Mouse (Mus musculus) forebrain, embryonic 15.5 days (tissue): ENCODE results near the gene Ier2. TPM values are rescaled to one million over a fixed set of nuclear protein-coding genes. Genes with fewer than 3 reads are reported as not detected.

ENCODE experiments used
- ATAC-seq: fragments of 200-750 bp; cut with Nextera tagmentation; replicated peaks from 2 replicates; pipeline ENCODE4 v1.8.0; 2017; ENCODE audit warnings: mild to moderate bottlenecking, moderate TSS enrichment, moderate library complexity
- H3K27ac ChIP-seq: fragments of 300-500 bp; sonication (generic); replicated peaks from 2 replicates; pipeline ENCODE4 v1.5.1; 2015; ENCODE audit warnings: mild to moderate bottlenecking, inconsistent platforms
- H3K27me3 ChIP-seq: fragments of 300-500 bp; sonication (generic); 2 replicates; pipeline ENCODE4 v1.6.1; 2015; ENCODE audit warnings: inconsistent platforms
- H3K36me3 ChIP-seq: fragments of 300-500 bp; sonication (generic); 2 replicates; pipeline ENCODE4 v1.6.1; 2015; ENCODE audit warnings: mild to moderate bottlenecking, inconsistent platforms
- H3K4me1 ChIP-seq: fragments of 300-500 bp; sonication (generic); 2 replicates; pipeline ENCODE4 v1.6.1; 2015; ENCODE audit warnings: inconsistent platforms
- H3K4me2 ChIP-seq: fragments of 300-500 bp; sonication (generic); replicated peaks from 2 replicates; pipeline ENCODE4 v1.6.1; 2015; ENCODE audit warnings: mild to moderate bottlenecking, inconsistent platforms
- H3K4me3 ChIP-seq: fragments of 300-500 bp; sonication (generic); 2 replicates; pipeline ENCODE4 v1.5.1; 2015; ENCODE audit warnings: mild to moderate bottlenecking, inconsistent platforms
- H3K9ac ChIP-seq: fragments of 300-500 bp; sonication (generic); replicated peaks from 2 replicates; pipeline ENCODE4 v1.6.1; 2015; ENCODE audit warnings: mild to moderate bottlenecking, inconsistent platforms
- H3K9me3 ChIP-seq: fragments of 300-500 bp; sonication (generic); 2 replicates; pipeline ENCODE4 v1.6.1; 2016; ENCODE audit warnings: inconsistent platforms
- WGBS: fragments of 180-500 bp; shearing (Covaris S2); methylation state at CpG from one replicate; pipeline ENCODE4 v1.1.7; 2015; ENCODE audit warnings: mixed read lengths; 5-methylcytosine and 5-hydroxymethylcytosine counted together
- polyA plus RNA-seq: library from polyadenylated mRNA; unstranded; fragments of >200 nt; fragmentation: Nextera tagmentation; extraction: Ambion mirVana; gene quantifications from 2 replicates; pipeline ENCODE4 v1.2.1, GENCODE M21; 2015

Gene Ier2
- polyA plus RNA-seq, 1 experiment from 2014 or later = 26.0 TPM

DNA sequence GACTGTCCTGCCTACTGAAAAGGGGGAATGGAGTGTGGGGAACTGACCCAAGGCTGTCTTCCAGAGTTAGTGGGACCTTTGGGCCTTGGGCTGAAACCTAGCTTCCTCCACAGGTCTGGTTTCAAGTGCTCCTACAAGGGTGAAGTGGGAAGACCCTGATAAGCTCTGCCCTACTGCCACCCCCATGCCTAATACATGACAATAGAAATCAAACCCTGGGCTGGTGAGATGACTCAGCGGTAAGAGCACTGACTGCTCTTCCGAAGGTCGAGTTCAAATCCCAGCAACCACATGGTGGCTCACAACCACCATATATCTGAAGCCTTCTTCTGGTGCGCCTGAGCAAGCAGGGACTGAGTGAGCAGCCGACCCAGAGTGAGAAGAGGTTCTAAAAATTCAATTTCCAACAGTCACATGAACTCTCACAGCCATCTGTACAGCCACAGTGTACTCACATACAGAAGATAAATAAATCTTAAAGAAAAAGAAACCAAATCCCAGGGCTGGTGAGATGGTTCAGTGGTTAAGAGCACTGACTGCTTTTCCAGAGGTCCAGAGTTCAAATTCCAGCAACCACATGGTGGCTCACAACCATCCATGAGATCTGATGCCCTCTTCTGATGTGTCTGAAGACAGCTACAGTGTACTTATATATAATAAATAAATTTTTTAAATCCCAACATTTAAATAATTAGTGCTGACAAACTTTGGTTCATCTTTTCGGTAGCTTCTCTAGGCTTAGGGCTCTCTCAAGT, 6.3 kb upstream of the Ier2 start:
- Histone ChIP-seq H3K4me3 (no peak overlapping the region), H3K27me3 (no peaks in the 10 kb centered on the region), H3K9me3 (no peaks in the 10 kb centered on the region), H3K36me3 (peaks cover 37% of the 10 kb centered on the region), H3K4me1 (peaks cover 11% of the 10 kb centered on the region), H3K27ac (no peak overlapping the region), H3K4me2 (no peak overlapping the region), H3K9ac (no peak overlapping the region)
- WGBS = 85% methylated on average over 6 of the region's 6 CpGs
- no peak for ATAC-seq

GRCm38 (mm10) chr8:84668081-84668480, 5.4 kb upstream of the Ier2 start:
- Histone ChIP-seq H3K9ac (no peak overlapping the region), H3K9me3 (no peaks in the 10 kb centered on the region), H3K27ac (no peak overlapping the region), H3K4me3 (no peak overlapping the region), H3K4me1 (peaks cover 16% of the 10 kb centered on the region), H3K27me3 (no peaks in the 10 kb centered on the region), H3K4me2 (no peak overlapping the region), H3K36me3 (peaks cover 31% of the 10 kb centered on the region)
- ATAC-seq = no peak
- WGBS = 78% methylated on average over 1 of the region's 1 CpGs

GRCm38 (mm10) chr8:84665385-84665893, 2.8 kb upstream of the Ier2 start:
- H3K4me2 ChIP-seq = peak overlapping the region; percentile 89
- no peak for ATAC-seq
- 2% methylated on average over 14 of the region's 14 CpGs for WGBS
- peak overlapping the region; percentile 77 for H3K9ac ChIP-seq
- peak overlapping the region; percentile 91 for H3K27ac ChIP-seq
- peaks cover 10% of the 10 kb centered on the region for H3K36me3 ChIP-seq
- H3K4me3 ChIP-seq = peak overlapping the region; percentile 70
- peaks cover 40% of the 10 kb centered on the region for H3K4me1 ChIP-seq
- no peaks in the 10 kb centered on the region for H3K27me3 ChIP-seq
- H3K9me3 ChIP-seq = no peaks in the 10 kb centered on the region

GRCm38 (mm10) chr8:84664566-84665384, 2.1 kb upstream of the Ier2 start:
- peak overlapping the region; percentile 77 for H3K9ac ChIP-seq
- H3K36me3 ChIP-seq = 0 out of 2 replicates have a peak, but pooled peaks cover 4% of the 10 kb centered on the region
- H3K27ac ChIP-seq = peak overlapping the region; percentile 91
- peaks cover 47% of the 10 kb centered on the region for H3K4me1 ChIP-seq
- WGBS = under 1% methylated on average over 29 of the region's 29 CpGs
- H3K9me3 ChIP-seq = no peaks in the 10 kb centered on the region
- peak overlapping the region; percentile 89 for H3K4me2 ChIP-seq
- H3K4me3 ChIP-seq = peak overlapping the region; percentile 70
- peak; percentile 63 for ATAC-seq
- no peaks in the 10 kb centered on the region for H3K27me3 ChIP-seq

- Histone ChIP-seq H3K27me3 (no peaks in the 10 kb centered on the region), H3K4me1 (peaks cover 50% of the 10 kb centered on the region), H3K4me3 (peak overlapping the region; percentile 70), H3K36me3 (0 out of 2 replicates have a peak, but pooled peaks cover 4% of the 10 kb centered on the region), H3K9ac (peak overlapping the region; percentile 77), H3K27ac (peak overlapping the region; percentile 91), H3K4me2 (peak overlapping the region; percentile 89), H3K9me3 (no peaks in the 10 kb centered on the region)
- ATAC-seq = peak; percentile 84
- WGBS = 4% methylated on average over 43 of the region's 43 CpGs
Measured at GRCm38 (mm10) chr8:84663483-84664327, 1.1 kb upstream of the Ier2 start.

- Histone ChIP-seq H3K4me2 (peak overlapping the region; percentile 89), H3K4me1 (peaks cover 50% of the 10 kb centered on the region), H3K4me3 (peak overlapping the region; percentile 70), H3K27me3 (no peaks in the 10 kb centered on the region), H3K36me3 (no peaks in the 10 kb centered on the region), H3K9me3 (no peaks in the 10 kb centered on the region), H3K27ac (peak overlapping the region; percentile 91), H3K9ac (peak overlapping the region; percentile 74)
- under 1% methylated on average over 61 of the region's 61 CpGs for WGBS
- ATAC-seq = peak; percentile 2; the same call in 1 of the 2 replicates
Measured at GRCm38 (mm10) chr8:84661961-84662571, 586 bp downstream of the Ier2 start.

DNA sequence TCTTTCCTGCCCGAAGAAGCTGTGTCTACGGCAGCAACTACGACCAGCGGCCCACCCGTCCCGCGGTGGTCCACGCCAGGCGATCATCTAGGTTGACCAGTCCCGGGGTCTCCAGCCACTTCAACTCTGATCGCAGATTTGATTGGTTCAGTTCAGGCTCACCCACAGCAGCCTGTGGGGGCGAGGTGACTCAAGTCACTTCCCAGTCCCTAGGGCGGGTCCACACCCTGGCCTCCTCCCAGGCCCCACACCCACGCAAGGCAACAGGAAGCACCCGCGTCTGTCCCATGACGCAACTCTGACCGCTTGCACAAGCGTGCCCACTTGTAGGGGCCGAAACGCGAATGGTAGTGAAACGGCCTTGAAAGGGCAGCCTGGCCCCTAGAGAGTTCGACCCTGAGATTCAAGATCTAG, 1.2 kb downstream of the Ier2 start:
- ATAC-seq = no peak
- under 1% methylated on average over 24 of the region's 24 CpGs for WGBS
- peak overlapping the region; percentile 89 for H3K4me2 ChIP-seq
- H3K27ac ChIP-seq = peak overlapping the region; percentile 91
- peaks cover 55% of the 10 kb centered on the region for H3K4me1 ChIP-seq
- no peaks in the 10 kb centered on the region for H3K9me3 ChIP-seq
- no peaks in the 10 kb centered on the region for H3K36me3 ChIP-seq
- H3K4me3 ChIP-seq = peak overlapping the region; percentile 70
- no peaks in the 10 kb centered on the region for H3K27me3 ChIP-seq
- peak overlapping the region; percentile 74 for H3K9ac ChIP-seq

GRCm38 (mm10) chr8:84660819-84661457, 1.7 kb downstream of the Ier2 start:
- Histone ChIP-seq H3K27ac (0 out of 2 replicates have a peak overlapping the region, but pooled peaks have one; percentile 91), H3K4me1 (peaks cover 58% of the 10 kb centered on the region), H3K36me3 (no peaks in the 10 kb centered on the region), H3K4me3 (peak overlapping the region; percentile 70), H3K4me2 (peak overlapping the region; percentile 89), H3K27me3 (no peaks in the 10 kb centered on the region), H3K9me3 (no peaks in the 10 kb centered on the region), H3K9ac (peak overlapping the region; percentile 74)
- no peak for ATAC-seq
- 1% methylated on average over 20 of the region's 20 CpGs for WGBS

- Histone ChIP-seq H3K9ac (peak overlapping the region; percentile 74), H3K4me2 (peak overlapping the region; percentile 89), H3K27ac (peak overlapping the region; percentile 32; the same call in 1 of the 2 replicates), H3K4me1 (peaks cover 58% of the 10 kb centered on the region), H3K9me3 (no peaks in the 10 kb centered on the region), H3K36me3 (no peaks in the 10 kb centered on the region), H3K4me3 (peak overlapping the region; percentile 70), H3K27me3 (no peaks in the 10 kb centered on the region)
- WGBS = 4% methylated on average over 33 of the region's 33 CpGs
- ATAC-seq = no peak
Measured at GRCm38 (mm10) chr8:84659936-84660818, 2.5 kb downstream of the Ier2 start.

- no peak overlapping the region for H3K9ac ChIP-seq
- H3K4me2 ChIP-seq = no peak overlapping the region
- ATAC-seq = no peak
- no peaks in the 10 kb centered on the region for H3K27me3 ChIP-seq
- H3K4me1 ChIP-seq = peaks cover 60% of the 10 kb centered on the region
- H3K36me3 ChIP-seq = no peaks in the 10 kb centered on the region
- WGBS = 48% methylated on average over 1 of the region's 1 CpGs
- no peaks in the 10 kb centered on the region for H3K9me3 ChIP-seq
- no peak overlapping the region for H3K4me3 ChIP-seq
- H3K27ac ChIP-seq = no peak overlapping the region
Measured at GRCm38 (mm10) chr8:84658951-84659350, 3.7 kb downstream of the Ier2 start.
